Comparison of ENCODE assay signal across 8 mouse cellular contexts in the genomic region with DNA sequence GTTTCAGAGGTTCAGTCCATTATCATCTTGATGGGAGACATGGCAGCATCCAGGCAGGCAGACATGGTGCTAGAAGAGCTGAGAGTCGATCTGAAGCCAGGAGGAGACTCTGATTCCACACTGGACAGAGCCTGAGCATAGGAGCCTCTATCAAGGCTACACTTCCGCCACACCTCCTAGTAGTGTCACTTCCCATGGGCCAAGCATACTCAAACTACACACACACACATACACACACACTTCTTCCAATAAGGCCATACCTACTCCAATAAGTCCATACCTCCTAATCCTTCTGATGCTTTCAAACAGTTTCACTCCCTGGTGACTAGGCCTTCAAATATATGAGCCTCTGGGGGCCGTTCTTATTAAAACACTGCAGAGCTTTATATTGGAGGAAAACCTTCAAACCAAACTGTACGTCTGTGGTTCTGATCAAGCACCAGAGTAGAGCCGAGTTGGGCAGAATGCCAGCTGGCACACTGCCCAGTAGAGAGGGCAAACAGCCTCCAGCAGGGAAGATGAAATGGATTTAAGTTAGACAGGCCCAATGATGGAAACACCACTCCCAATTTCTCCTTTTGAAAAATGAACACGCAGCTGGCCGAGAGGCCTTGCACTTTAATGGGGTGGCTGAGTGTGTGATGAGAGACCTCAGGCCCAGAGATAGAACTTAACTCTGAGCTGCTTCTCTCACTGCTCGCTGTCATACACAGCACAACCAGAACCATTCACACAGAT. TPM values are rescaled to one million over a fixed set of nuclear protein-coding genes. Genes with fewer than 3 reads are reported as not detected.
DNase-seq lines count a peak whose midpoint lies in the region; ATAC-seq and TF ChIP-seq lines count a peak whose summit lies in the region.

No protein-coding gene starts in this region.

- no peak for TF ChIP-seq CTCF in heart, postnatal 0 days (IDR thresholded peaks at IDR 0.05; ENCODE audit: low read depth)
- TF ChIP-seq CTCF in lung, embryonic 14.5 days (IDR thresholded peaks at IDR 0.05; ENCODE audit: low read depth): no peak

- 0 out of 2 replicates have a peak overlapping the region, but pooled peaks have one; percentile 40 for H3K27ac ChIP-seq in heart, postnatal 0 days (ENCODE audit: low read depth)
- H3K27ac ChIP-seq in lung, embryonic 14.5 days (ENCODE audit: low read depth): peak overlapping the region; percentile 59

- no peak overlapping the region for H3K9ac ChIP-seq in heart, postnatal 0 days (replicated peaks; ENCODE audit: low read depth, low read length)
- H3K9ac ChIP-seq in lung, embryonic 14.5 days: no peak overlapping the region

- no peaks in the 10 kb centered on the region for H3K9me3 ChIP-seq in heart, postnatal 0 days (replicated peaks; ENCODE audit: control insufficient read depth, low read length)
- H3K9me3 ChIP-seq in lung, embryonic 14.5 days (ENCODE audit: low read depth, low read length): no peaks in the 10 kb centered on the region

- WGBS in heart, postnatal 0 days: 40% methylated on average over 8 of the region's 8 CpGs
- WGBS in lung, embryonic 14.5 days: 23% methylated on average over 8 of the region's 8 CpGs

- H3K4me3 ChIP-seq in heart, postnatal 0 days (ENCODE audit: low read depth, low read length): no peak overlapping the region
- H3K4me3 ChIP-seq in lung, embryonic 14.5 days (ENCODE audit: low read depth, low read length): no peak overlapping the region

- ATAC-seq in frontal cortex, adult (ENCODE audit: low TSS enrichment): no peak
- peak; percentile 83 for ATAC-seq in heart, postnatal 0 days (ENCODE audit: insufficient read depth, low read depth)
- peak; percentile 92 for ATAC-seq in lung, embryonic 14.5 days (ENCODE audit: insufficient read depth)

- peak; percentile 36 to 62 for DNase-seq in frontal cortex, postnatal 14 days (ENCODE audit: low spot score in 2 of 2)
- DNase-seq in cerebellum, postnatal 4 days (ENCODE audit: low spot score in 2 of 2): peak; percentile 66 to 93
- peak; percentile 42 for DNase-seq in heart, postnatal 0 days (ENCODE audit: low spot score)
- peak; percentile 70 to 71 for DNase-seq in kidney, postnatal 25 days
- DNase-seq in lung, embryonic 14.5 days: peak; percentile 98
- peak; percentile 80 to 82 for DNase-seq in right cerebral cortex, postnatal 10 days (ENCODE audit: low spot score in 2 of 2)
- no peak for DNase-seq in thymus, postnatal 25 days

- no peaks in the 10 kb centered on the region for H3K27me3 ChIP-seq in heart, postnatal 0 days (ENCODE audit: control insufficient read depth, insufficient read depth, low read length)
- H3K27me3 ChIP-seq in lung, embryonic 14.5 days (ENCODE audit: insufficient read depth, low read length): no peaks in the 10 kb centered on the region

- no peak for TF ChIP-seq EP300 in heart, postnatal 0 days (IDR thresholded peaks at IDR 0.05; ENCODE audit: low read depth)

- 0 out of 2 replicates have a peak, but pooled peaks cover 5% of the 10 kb centered on the region for H3K4me1 ChIP-seq in heart, postnatal 0 days (ENCODE audit: control insufficient read depth, insufficient read depth)
- H3K4me1 ChIP-seq in lung, embryonic 14.5 days (ENCODE audit: insufficient read depth): peaks cover 7% of the 10 kb centered on the region; the same call in 1 of the 2 replicates

- no peaks in the 10 kb centered on the region for H3K36me3 ChIP-seq in heart, postnatal 0 days (replicated peaks; ENCODE audit: control insufficient read depth, insufficient read depth, low read length)
- no peaks in the 10 kb centered on the region for H3K36me3 ChIP-seq in lung, embryonic 14.5 days (ENCODE audit: insufficient read depth)

- no peak overlapping the region for H3K4me2 ChIP-seq in heart, postnatal 0 days (ENCODE audit: low read depth, low read length)
- no peak overlapping the region for H3K4me2 ChIP-seq in lung, embryonic 14.5 days

RNA-seq across cellular contexts. Expression of gene Iyd, which starts 32.4 kb away (rescaled TPM):
- 0.15 TPM in 1 of 2 replicates, not detected in the other for total RNA-seq in heart, postnatal 0 days (2014; rRNA removed; ENCODE audit: low replicate concordance)
- 0.43 and 0.71 TPM in 2 replicates for polyA plus RNA-seq in heart, postnatal 0 days (2015; fragmentation: Nextera tagmentation; extraction: Ambion mirVana)
- 0.67 and 0.85 TPM in 2 replicates for polyA plus RNA-seq in lung, embryonic 14.5 days (2014; fragmentation: Nextera tagmentation; extraction: Ambion mirVana)
